Mouse (Mus musculus): ENCODE data around the gene Psmd6.

GRCm38 (mm10) chr14:14070541-14071315 is 50.1 kb downstream of the Psmd6 start:
- no peak for TF ChIP-seq CTCF (IDR thresholded peaks at IDR 0.05; ENCODE audit: borderline replicate concordance, control insufficient read depth, extremely low read depth, insufficient read depth, low read length, poor library complexity)
- TF ChIP-seq POLR2A (IDR thresholded peaks at IDR 0.05; ENCODE audit: control insufficient read depth, extremely low read depth, insufficient read depth, low read length, poor library complexity) = no peak

Measured in thymus, adult 2 months (tissue).